Mouse (Mus musculus): ENCODE results near the gene Prop1. TPM values are rescaled to one million over a fixed set of nuclear protein-coding genes. Genes with fewer than 3 reads are reported as not detected.

Prop1 gene
- total and polyA plus RNA-seq, 3 experiments: not detected

DNA sequence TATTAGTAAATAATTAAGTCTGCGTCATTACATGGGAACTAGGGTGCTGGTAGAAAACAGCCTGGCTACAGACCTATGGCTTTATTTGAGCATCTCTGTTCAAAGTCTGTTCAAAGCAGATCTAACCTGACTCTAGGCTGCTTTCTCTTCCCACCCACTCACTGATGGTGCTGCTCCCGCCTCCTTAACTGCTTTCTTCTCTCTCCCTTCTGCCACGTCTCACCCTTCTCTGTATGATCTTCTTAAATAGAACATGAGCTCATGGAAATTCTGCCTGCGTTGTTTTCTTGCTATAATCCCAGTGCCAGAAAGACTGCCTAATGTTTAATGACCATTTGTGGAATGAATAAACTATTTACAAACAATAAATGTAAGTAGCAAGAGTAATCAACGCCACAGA, 45.4 kb downstream of the Prop1 start:
- no peak for TF ChIP-seq CTCF (IDR thresholded peaks at IDR 0.05; ENCODE audit: low read depth, low read length)
- Histone ChIP-seq H3K36me3 (replicated peaks) (no peaks in the 10 kb centered on the region), H3K9me3 (replicated peaks) (peaks cover 49% of the 10 kb centered on the region), H3K4me3 (ENCODE audit: low read depth, low read length) (no peak overlapping the region), H3K4me1 (ENCODE audit: insufficient read depth, low read depth, low read length) (no peaks in the 10 kb centered on the region), H3K27me3 (ENCODE audit: insufficient read depth, low read length) (no peaks in the 10 kb centered on the region)
- DNase-seq (ENCODE audit: low spot score) (no peak), ATAC-seq (ENCODE audit: extremely low read depth, insufficient number of reproducible peaks, low FRiP score, poor library complexity, severe bottlenecking) (no peak)

Other genes starting within 250 kb of the Prop1 start
- not detected in 2 replicates for gene Zfp354c, start 126.0 kb downstream of the Prop1 start, total RNA-seq (2014; fragmentation: Nextera tagmentation)
- gene Zfp354c, start 126.0 kb downstream of the Prop1 start, total RNA-seq (2017): under 0.01 and 0.12 TPM in 2 replicates
- not detected in 2 replicates for gene Zfp354c, start 126.0 kb downstream of the Prop1 start, polyA plus RNA-seq (2012)
- not detected in 2 replicates for gene Zfp879, start 112.2 kb downstream of the Prop1 start, total RNA-seq (2014; fragmentation: Nextera tagmentation)
- gene Zfp879, start 112.2 kb downstream of the Prop1 start, total RNA-seq (2017): 0.05 TPM in 1 of 2 replicates, not detected in the other
- not detected in 2 replicates for gene Zfp879, start 112.2 kb downstream of the Prop1 start, polyA plus RNA-seq (2012)
- not detected in 2 replicates for gene Grm6, start 103.1 kb downstream of the Prop1 start, total RNA-seq (2014; fragmentation: Nextera tagmentation)
- 0.05 TPM in 1 of 2 replicates, not detected in the other for gene Grm6, start 103.1 kb downstream of the Prop1 start, total RNA-seq (2017)
- 0.01 TPM in 1 of 2 replicates, not detected in the other for gene Grm6, start 103.1 kb downstream of the Prop1 start, polyA plus RNA-seq (2012)
- not detected in 2 replicates for gene Zfp454, start 66.1 kb downstream of the Prop1 start, total RNA-seq (2014; fragmentation: Nextera tagmentation)
- gene Zfp454, start 66.1 kb downstream of the Prop1 start, total RNA-seq (2017): 0.11 TPM in 1 of 2 replicates, not detected in the other
- not detected in 2 replicates for gene Zfp454, start 66.1 kb downstream of the Prop1 start, polyA plus RNA-seq (2012)
- not detected in 2 replicates for gene Zfp2, start 37.6 kb downstream of the Prop1 start, total RNA-seq (2014; fragmentation: Nextera tagmentation)
- gene Zfp2, start 37.6 kb downstream of the Prop1 start, total RNA-seq (2017): not detected in 2 replicates
- not detected in 2 replicates for gene Zfp2, start 37.6 kb downstream of the Prop1 start, polyA plus RNA-seq (2012)
- gene Zfp354b, start 22.1 kb downstream of the Prop1 start, total RNA-seq (2014; fragmentation: Nextera tagmentation): not detected in 2 replicates
- 0.11 and 0.12 TPM in 2 replicates for gene Zfp354b, start 22.1 kb downstream of the Prop1 start, total RNA-seq (2017)
- gene Zfp354b, start 22.1 kb downstream of the Prop1 start, polyA plus RNA-seq (2012): not detected in 2 replicates
- not detected in 2 replicates for gene 4933414I15Rik, start 10.0 kb downstream of the Prop1 start, total RNA-seq (2014; fragmentation: Nextera tagmentation)
- gene 4933414I15Rik, start 10.0 kb downstream of the Prop1 start, total RNA-seq (2017): 0.06 TPM in 1 of 2 replicates, not detected in the other
- gene 4933414I15Rik, start 10.0 kb downstream of the Prop1 start, polyA plus RNA-seq (2012): not detected in 2 replicates
- gene Olfr1378, start 12.8 kb upstream of the Prop1 start, total RNA-seq (2014; fragmentation: Nextera tagmentation): not detected in 2 replicates
- gene Olfr1378, start 12.8 kb upstream of the Prop1 start, total RNA-seq (2017): 0.06 and 0.16 TPM in 2 replicates
- not detected in 2 replicates for gene Olfr1378, start 12.8 kb upstream of the Prop1 start, polyA plus RNA-seq (2012)
- gene Olfr1377, start 28.2 kb upstream of the Prop1 start, total RNA-seq (2014; fragmentation: Nextera tagmentation): not detected in 2 replicates
- gene Olfr1377, start 28.2 kb upstream of the Prop1 start, total RNA-seq (2017): 0.38 TPM in 1 of 2 replicates, not detected in the other
- not detected in 2 replicates for gene Olfr1377, start 28.2 kb upstream of the Prop1 start, polyA plus RNA-seq (2012)
- gene Olfr51, start 49.8 kb upstream of the Prop1 start, total RNA-seq (2014; fragmentation: Nextera tagmentation): not detected in 2 replicates
- gene Olfr51, start 49.8 kb upstream of the Prop1 start, total RNA-seq (2017): 0.11 TPM in 1 of 2 replicates, not detected in the other
- gene Olfr51, start 49.8 kb upstream of the Prop1 start, polyA plus RNA-seq (2012): not detected in 2 replicates
- gene Olfr54, start 60.5 kb upstream of the Prop1 start, total RNA-seq (2014; fragmentation: Nextera tagmentation): not detected in 2 replicates
- 0.05 and 0.06 TPM in 2 replicates for gene Olfr54, start 60.5 kb upstream of the Prop1 start, total RNA-seq (2017)
- gene Olfr54, start 60.5 kb upstream of the Prop1 start, polyA plus RNA-seq (2012): not detected in 2 replicates
- not detected in 2 replicates for gene Olfr1375, start 94.3 kb upstream of the Prop1 start, total RNA-seq (2014; fragmentation: Nextera tagmentation)
- gene Olfr1375, start 94.3 kb upstream of the Prop1 start, total RNA-seq (2017): not detected in 2 replicates
- gene Olfr1375, start 94.3 kb upstream of the Prop1 start, polyA plus RNA-seq (2012): not detected in 2 replicates
- not detected in 2 replicates for gene Zfp354a, start 105.5 kb upstream of the Prop1 start, total RNA-seq (2014; fragmentation: Nextera tagmentation)
- 0.23 TPM in 1 of 2 replicates, not detected in the other for gene Zfp354a, start 105.5 kb upstream of the Prop1 start, total RNA-seq (2017)
- not detected in 2 replicates for gene Zfp354a, start 105.5 kb upstream of the Prop1 start, polyA plus RNA-seq (2012)

Data from G1E (cell line).